15 mouse cellular contexts compared by ENCODE assay signal in genomic region chr14:100328602-100329276, GRCm38 (mm10).
"Had no signal": no experiment of that assay in that cellular context is flagged by ENCODE, and none has a peak within 500 bp of the region (broad histone marks: within the 10 kb centered on the region; RNA-seq: fewer than 3 reads in every experiment).

No protein-coding gene starts in this region.

- H3K9ac ChIP-seq: limb, embryonic 13.5 days; liver, embryonic 12.5 days; midbrain, embryonic 15.5 days; neural tube, embryonic 12.5 days had no signal

- ATAC-seq: liver, embryonic 12.5 days; midbrain, embryonic 15.5 days had no signal

- H3K9me3 ChIP-seq: limb, embryonic 13.5 days; liver, embryonic 12.5 days; midbrain, embryonic 15.5 days; neural tube, embryonic 12.5 days had no signal

- H3K4me2 ChIP-seq: limb, embryonic 13.5 days; liver, embryonic 12.5 days; midbrain, embryonic 11.5 days; midbrain, embryonic 15.5 days; neural tube, embryonic 12.5 days had no signal

- H3K27me3 ChIP-seq: limb, embryonic 13.5 days; liver, embryonic 12.5 days; megakaryocyte, embryonic 14.5 days; midbrain, embryonic 15.5 days; neural tube, embryonic 12.5 days had no signal

- DNase-seq: kidney, adult 11 months; kidney, adult 9 months; kidney, postnatal 36 days; left cerebral cortex, postnatal 4 days; lung, postnatal 36 days; right cerebral cortex, postnatal 4 days; spleen, adult 18-20 months; thymus, postnatal 4 days had no signal

- H3K4me1 ChIP-seq: liver, embryonic 12.5 days; megakaryocyte, embryonic 14.5 days; midbrain, embryonic 15.5 days; neural tube, embryonic 12.5 days had no signal

- H3K36me3 ChIP-seq: limb, embryonic 13.5 days; liver, embryonic 12.5 days; midbrain, embryonic 15.5 days; neural tube, embryonic 12.5 days had no signal

- H3K4me3 ChIP-seq: limb, embryonic 13.5 days; liver, embryonic 12.5 days; megakaryocyte, embryonic 14.5 days; midbrain, embryonic 15.5 days; neural tube, embryonic 12.5 days had no signal

- H3K27ac ChIP-seq: kidney, postnatal 0 days; limb, embryonic 13.5 days; liver, embryonic 12.5 days; midbrain, embryonic 15.5 days; neural tube, embryonic 12.5 days had no signal
